Mouse (Mus musculus): ENCODE measurements around the gene Scamp3.

DNA sequence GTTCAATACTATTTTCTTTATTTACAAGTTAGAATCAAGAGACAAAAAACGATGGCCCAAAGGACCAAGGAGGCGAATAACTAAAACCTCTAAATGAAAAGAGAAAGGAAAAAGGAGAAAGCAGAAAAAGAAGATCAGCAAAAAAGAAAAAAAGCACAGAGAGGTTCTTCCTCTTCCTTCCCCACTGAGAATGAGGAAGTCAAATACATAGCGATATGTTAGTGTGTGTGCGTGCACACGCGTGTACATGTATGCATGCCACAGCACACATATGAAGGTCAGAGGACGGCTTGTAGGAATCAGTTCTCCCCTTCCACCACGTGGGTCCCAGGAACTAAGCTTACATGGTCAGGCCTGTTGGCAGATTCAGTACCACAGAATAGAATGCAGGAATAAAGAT is 20.3 kb upstream of the Scamp3 start:
- TF ChIP-seq CTCF (IDR thresholded peaks at IDR 0.05; ENCODE audit: low read depth) (no peak), EP300 (IDR thresholded peaks at IDR 0.05; ENCODE audit: low read depth) (no peak)

All from liver, embryonic 14.5 days (tissue).